In the genomic region with DNA sequence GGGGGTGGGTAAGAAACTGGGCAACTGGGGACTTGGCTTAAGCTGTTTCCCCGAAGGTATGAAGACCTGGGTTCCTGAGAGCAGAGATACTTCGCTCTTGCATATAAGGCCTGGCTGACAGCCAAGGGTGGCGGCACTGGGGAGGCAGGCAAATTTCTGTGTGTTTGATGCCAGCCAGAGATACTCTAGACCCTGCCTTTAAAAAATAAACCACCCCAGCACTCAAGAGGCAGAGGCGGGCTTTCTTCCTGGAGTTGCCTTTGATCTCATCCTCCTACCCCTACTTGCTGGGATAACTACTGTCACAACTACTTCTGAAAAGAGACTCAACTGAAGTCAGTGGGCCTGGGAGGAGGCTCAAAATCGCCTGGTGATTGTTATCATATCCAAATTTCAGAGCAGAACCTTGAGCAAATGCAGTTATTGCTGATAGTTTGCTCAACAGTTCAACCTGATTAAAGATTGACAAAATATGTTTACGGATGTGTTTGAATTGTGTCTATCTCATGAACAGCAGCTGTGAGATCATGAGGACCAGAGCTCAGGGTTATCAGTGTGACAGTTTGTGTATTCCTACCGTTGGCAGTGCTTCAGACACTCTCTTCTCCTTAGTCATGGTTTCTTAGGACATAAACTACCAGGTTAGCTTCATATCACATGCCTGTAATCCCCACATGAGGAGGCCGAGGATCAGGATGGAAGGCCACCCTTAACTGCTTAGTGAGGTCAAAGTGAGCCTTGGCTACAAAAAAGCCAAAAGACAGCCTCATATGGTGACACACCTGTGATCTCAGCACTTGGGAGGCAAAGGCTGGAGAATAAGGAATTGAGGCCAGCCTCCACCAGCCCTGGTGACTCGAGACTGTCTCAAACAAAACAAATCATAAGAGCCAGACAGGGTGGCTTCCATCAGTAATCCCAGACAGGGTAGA, we compare ENCODE assay signal across 8 mouse cellular contexts. TPM values are rescaled to one million over a fixed set of nuclear protein-coding genes. Genes with fewer than 3 reads are reported as not detected.
DNase-seq lines count a peak whose midpoint lies in the region; ATAC-seq lines count a peak whose summit lies in the region.

No protein-coding gene starts in this region.

- ATAC-seq in hindbrain, embryonic 12.5 days (ENCODE audit: low FRiP score), result no peak
- no peak for ATAC-seq in limb, embryonic 15.5 days (ENCODE audit: insufficient number of reproducible peaks, low FRiP score, low TSS enrichment, low read depth)
- ATAC-seq in neural tube, embryonic 12.5 days (ENCODE audit: low FRiP score, low read depth), result no peak

- peaks cover 32% of the 10 kb centered on the region for H3K4me1 ChIP-seq in hindbrain, embryonic 12.5 days
- peaks cover 30% of the 10 kb centered on the region for H3K4me1 ChIP-seq in limb, embryonic 15.5 days
- H3K4me1 ChIP-seq in neural tube, embryonic 12.5 days, result peaks cover 25% of the 10 kb centered on the region

- WGBS in hindbrain, embryonic 12.5 days, result 74% methylated on average over 9 of the region's 9 CpGs
- 54% methylated on average over 9 of the region's 9 CpGs for WGBS in limb, embryonic 15.5 days
- WGBS in neural tube, embryonic 12.5 days, result 72% methylated on average over 9 of the region's 9 CpGs

- no peaks in the 10 kb centered on the region for H3K9me3 ChIP-seq in hindbrain, embryonic 12.5 days (replicated peaks)
- no peaks in the 10 kb centered on the region for H3K9me3 ChIP-seq in limb, embryonic 15.5 days
- no peaks in the 10 kb centered on the region for H3K9me3 ChIP-seq in neural tube, embryonic 12.5 days

- no peaks in the 10 kb centered on the region for H3K36me3 ChIP-seq in hindbrain, embryonic 12.5 days
- no peaks in the 10 kb centered on the region for H3K36me3 ChIP-seq in limb, embryonic 15.5 days
- H3K36me3 ChIP-seq in neural tube, embryonic 12.5 days, result no peaks in the 10 kb centered on the region

- H3K9ac ChIP-seq in hindbrain, embryonic 12.5 days, result no peak overlapping the region
- no peak overlapping the region for H3K9ac ChIP-seq in limb, embryonic 15.5 days
- H3K9ac ChIP-seq in neural tube, embryonic 12.5 days, result peak overlapping the region; percentile 98; the same call in 1 of the 2 replicates

- peak overlapping the region; percentile 94 for H3K4me2 ChIP-seq in hindbrain, embryonic 12.5 days (replicated peaks)
- H3K4me2 ChIP-seq in limb, embryonic 15.5 days, result peak overlapping the region; percentile 62
- H3K4me2 ChIP-seq in neural tube, embryonic 12.5 days (replicated peaks), result peak overlapping the region; percentile 69

- H3K27ac ChIP-seq in hindbrain, embryonic 12.5 days, result peak overlapping the region; percentile 82
- H3K27ac ChIP-seq in limb, embryonic 15.5 days, result peak overlapping the region; percentile 88
- H3K27ac ChIP-seq in neural tube, embryonic 12.5 days, result no peak overlapping the region

- peak overlapping the region; percentile 79; the same call in 1 of the 2 replicates for H3K4me3 ChIP-seq in hindbrain, embryonic 12.5 days
- peak overlapping the region; percentile 92; the same call in 1 of the 2 replicates for H3K4me3 ChIP-seq in limb, embryonic 15.5 days
- H3K4me3 ChIP-seq in neural tube, embryonic 12.5 days, result peak overlapping the region; percentile 99; the same call in 1 of the 2 replicates

- no peaks in the 10 kb centered on the region for H3K27me3 ChIP-seq in hindbrain, embryonic 12.5 days
- no peaks in the 10 kb centered on the region for H3K27me3 ChIP-seq in limb, embryonic 15.5 days
- H3K27me3 ChIP-seq in neural tube, embryonic 12.5 days (replicated peaks), result no peaks in the 10 kb centered on the region

- DNase-seq in adrenal gland, adult (ENCODE audit: inconsistent age in 2 of 2, low spot score in 1 of 2), result peak; percentile 52 to 77
- DNase-seq in adrenal gland, adult 2 months, result no peak
- peak; percentile 50 for DNase-seq in urinary bladder, postnatal 14 days (ENCODE audit: low spot score)
- no peak for DNase-seq in urinary bladder, postnatal 4 days (ENCODE audit: low spot score in 2 of 2)
- DNase-seq in urinary bladder, adult 2 months (ENCODE audit: low spot score), result no peak

RNA-seq across cellular contexts. Expression of gene D17Wsu92e, which starts 1.2 kb away (rescaled TPM):
- 100 to 1,000 TPM; 159 to 164 TPM for total RNA-seq in adrenal gland, adult 2 months (2021)
- polyA plus RNA-seq in adrenal gland, adult 2 months (2012; rRNA removed), result 113 and 145 TPM in 2 replicates
- polyA plus RNA-seq in hindbrain, embryonic 12.5 days (2016; fragmentation: Nextera tagmentation; extraction: Ambion mirVana), result 11.8 and 13.7 TPM in 2 replicates
- 16.4 and 17.0 TPM in 2 replicates for polyA plus RNA-seq in limb, embryonic 15.5 days (2015; fragmentation: Nextera tagmentation; extraction: Ambion mirVana)
- polyA plus RNA-seq in neural tube, embryonic 12.5 days (2016; fragmentation: Nextera tagmentation; extraction: Ambion mirVana), result 11.5 and 12.1 TPM in 2 replicates
- polyA plus RNA-seq in urinary bladder, adult 2 months (2012; rRNA removed), result 62.7 and 79.1 TPM in 2 replicates

RNA-seq across cellular contexts. Expression of gene Snrpc, which starts 16.3 kb away (rescaled TPM):
- total RNA-seq in adrenal gland, adult 2 months (2021), result 10 to 100 TPM; 74.5 to 79.8 TPM
- polyA plus RNA-seq in adrenal gland, adult 2 months (2012; rRNA removed), result 180 and 188 TPM in 2 replicates
- polyA plus RNA-seq in hindbrain, embryonic 12.5 days (2016; fragmentation: Nextera tagmentation; extraction: Ambion mirVana), result 299 and 327 TPM in 2 replicates
- 270 and 277 TPM in 2 replicates for polyA plus RNA-seq in limb, embryonic 15.5 days (2015; fragmentation: Nextera tagmentation; extraction: Ambion mirVana)
- polyA plus RNA-seq in neural tube, embryonic 12.5 days (2016; fragmentation: Nextera tagmentation; extraction: Ambion mirVana), result 322 and 330 TPM in 2 replicates
- polyA plus RNA-seq in urinary bladder, adult 2 months (2012; rRNA removed), result 74.7 and 77.3 TPM in 2 replicates

RNA-seq across cellular contexts. Expression of gene Uhrf1bp1, which starts 34.6 kb away (rescaled TPM):
- total RNA-seq in adrenal gland, adult 2 months (2021), result 10 to 100 TPM; 25.2 to 38.7 TPM
- polyA plus RNA-seq in adrenal gland, adult 2 months (2012; rRNA removed), result 14.1 and 15.0 TPM in 2 replicates
- polyA plus RNA-seq in hindbrain, embryonic 12.5 days (2016; fragmentation: Nextera tagmentation; extraction: Ambion mirVana), result 9.4 TPM in 2 replicates
- polyA plus RNA-seq in limb, embryonic 15.5 days (2015; fragmentation: Nextera tagmentation; extraction: Ambion mirVana), result 4.5 and 5.7 TPM in 2 replicates
- 7.8 TPM in 2 replicates for polyA plus RNA-seq in neural tube, embryonic 12.5 days (2016; fragmentation: Nextera tagmentation; extraction: Ambion mirVana)
- polyA plus RNA-seq in urinary bladder, adult 2 months (2012; rRNA removed), result 5.2 and 6.0 TPM in 2 replicates

Comparison
In these comparisons a context has a peak if more than half of its experiments do, and no peak if none do; other contexts are left out.
1. DNase-seq: peak in adrenal gland, adult (2 of 2) and urinary bladder, postnatal 14 days (single experiment); none in adrenal gland, adult 2 months (single experiment), urinary bladder, postnatal 4 days (0 of 2) and urinary bladder, adult 2 months (single experiment).
2. Peak in every context shown above with its lines, with median percentiles within 50 percentile points of each other: H3K4me2 ChIP-seq and H3K4me3 ChIP-seq.